Mouse (Mus musculus) brain, embryonic 14.5 days (tissue): ENCODE results near the gene Hspa1a.

ENCODE experiments used
- CTCF ChIP-seq: fragments of 200-500 bp; IDR thresholded peaks from 2 replicates; pipeline ENCODE4 v1.5.1; 2012; ENCODE audit warnings: inconsistent platforms, mild to moderate bottlenecking, moderate library complexity, borderline replicate concordance; ENCODE audit not compliant: insufficient read depth, insufficient read length; ENCODE audit errors: extremely low read depth
- POLR2A ChIP-seq: fragments of 200-500 bp; IDR thresholded peaks from 2 replicates; pipeline ENCODE4 v1.6.1; 2012; ENCODE audit warnings: mild to moderate bottlenecking, inconsistent platforms, borderline replicate concordance; ENCODE audit not compliant: poor library complexity, insufficient read depth, insufficient read length, severe bottlenecking; ENCODE audit errors: extremely low read depth

DNA sequence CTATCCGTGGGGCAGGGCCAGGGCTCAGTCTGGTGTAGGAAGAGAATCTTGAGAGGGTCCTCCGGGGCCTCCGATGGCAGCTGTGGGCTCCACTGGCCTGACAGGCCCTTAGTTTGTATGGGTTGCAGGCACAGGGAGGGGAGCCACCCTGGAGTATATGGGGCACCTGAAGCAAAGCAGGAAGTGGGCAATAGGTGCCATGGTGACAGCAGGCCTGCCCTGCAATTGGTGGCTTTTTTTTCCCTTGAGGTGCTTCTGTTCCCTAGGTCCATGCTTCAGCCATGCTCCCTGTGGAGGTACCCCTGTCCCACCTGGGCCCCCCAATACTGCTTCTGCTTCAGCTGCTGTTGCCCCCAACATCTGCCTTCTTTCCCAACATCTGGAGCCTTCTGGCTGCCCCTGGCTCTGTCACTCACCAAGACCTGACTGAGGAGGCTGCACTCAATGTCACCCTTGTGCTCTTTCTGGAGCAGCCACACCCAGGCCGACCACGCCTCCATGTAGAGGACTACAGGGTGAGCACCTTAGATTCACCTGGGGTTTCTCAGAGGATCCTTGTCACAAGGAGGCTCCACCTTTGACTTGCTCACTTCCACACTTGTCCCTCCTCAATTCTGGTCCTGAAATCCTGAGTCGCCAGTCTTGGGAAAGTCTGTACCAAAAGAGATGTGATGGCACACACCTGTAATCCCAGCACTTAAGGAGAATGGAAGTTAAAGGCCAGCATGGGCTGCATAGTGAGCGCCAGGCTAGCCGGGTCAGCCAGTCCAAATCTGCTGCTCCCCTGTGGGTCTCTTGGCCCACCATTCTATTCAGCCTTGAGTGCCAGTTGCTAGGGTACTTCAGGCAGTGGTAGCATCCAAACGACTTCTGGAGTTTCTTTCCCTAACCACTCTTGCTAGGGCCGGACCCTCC lies 45.1 kb upstream of the Hspa1a start:
- no peak for TF ChIP-seq POLR2A
- TF ChIP-seq CTCF = no peak
